Mouse (Mus musculus) limb, embryonic 12.5 days (tissue): ENCODE data around the gene Diaph3. TPM values are rescaled to one million over a fixed set of nuclear protein-coding genes. Genes with fewer than 3 reads are reported as not detected.

Experiments
- ATAC-seq: fragments of 200-750 bp; cut with Nextera tagmentation; 2 replicates; pipeline ENCODE4 v1.8.0; 2017; ENCODE audit warnings: low read depth, moderate TSS enrichment; ENCODE audit not compliant: insufficient number of reproducible peaks, insufficient read depth, low FRiP score, low TSS enrichment
- H3K27ac ChIP-seq: fragments of 300-500 bp; sonication (generic); 2 replicates; pipeline ENCODE4 v1.5.1; 2016; ENCODE audit warnings: mild to moderate bottlenecking, moderate library complexity
- H3K27me3 ChIP-seq: fragments of 300-500 bp; sonication (generic); 2 replicates; pipeline ENCODE4 v1.6.1; 2016; ENCODE audit warnings: mild to moderate bottlenecking, moderate library complexity
- H3K36me3 ChIP-seq: fragments of 300-500 bp; sonication (generic); 2 replicates; pipeline ENCODE4 v1.6.1; 2016; ENCODE audit warnings: mild to moderate bottlenecking, moderate library complexity
- H3K4me1 ChIP-seq: fragments of 300-500 bp; sonication (generic); replicated peaks from 2 replicates; pipeline ENCODE4 v1.6.1; 2016
- H3K4me2 ChIP-seq: fragments of 300-500 bp; sonication (generic); 2 replicates; pipeline ENCODE4 v1.6.1; 2016; ENCODE audit warnings: mild to moderate bottlenecking, moderate library complexity
- H3K4me3 ChIP-seq: fragments of 300-500 bp; sonication (generic); replicated peaks from 2 replicates; pipeline ENCODE4 v1.5.1; 2016; ENCODE audit warnings: mild to moderate bottlenecking
- H3K9ac ChIP-seq: fragments of 300-500 bp; sonication (generic); replicated peaks from 2 replicates; pipeline ENCODE4 v1.6.1; 2016; ENCODE audit warnings: mild to moderate bottlenecking, moderate library complexity
- H3K9me3 ChIP-seq: fragments of 300-500 bp; sonication (generic); 2 replicates; pipeline ENCODE4 v1.6.1; 2016; ENCODE audit warnings: mild to moderate bottlenecking, moderate library complexity
- WGBS: fragments of 180-500 bp; shearing (Covaris S2); methylation state at CpG from one replicate; pipeline ENCODE4 v1.1.7; 2016; 5-methylcytosine and 5-hydroxymethylcytosine counted together
- polyA plus RNA-seq: library from polyadenylated mRNA; unstranded; fragments of >200 nt; fragmentation: Nextera tagmentation; extraction: Ambion mirVana; gene quantifications from 2 replicates; pipeline ENCODE4 v1.2.1, GENCODE M21; 2016

Diaph3 gene
- polyA plus RNA-seq, 1 experiment from 2014 or later = 10.7 TPM

- no peak overlapping the region for H3K27ac ChIP-seq
- H3K27me3 ChIP-seq = no peaks in the 10 kb centered on the region
- WGBS = 45% methylated on average over 3 of the region's 3 CpGs
- H3K9ac ChIP-seq = no peak overlapping the region
- no peaks in the 10 kb centered on the region for H3K9me3 ChIP-seq
- no peaks in the 10 kb centered on the region for H3K36me3 ChIP-seq
- no peak for ATAC-seq
- no peak overlapping the region for H3K4me2 ChIP-seq
- no peaks in the 10 kb centered on the region for H3K4me1 ChIP-seq
- no peak overlapping the region for H3K4me3 ChIP-seq
Observed at GRCm38 (mm10) chr14:86936424-86936823, 204.6 kb downstream of the Diaph3 start.

- H3K4me3 ChIP-seq = no peak overlapping the region
- 84% methylated on average over 4 of the region's 4 CpGs for WGBS
- no peak for ATAC-seq
- no peaks in the 10 kb centered on the region for H3K9me3 ChIP-seq
- no peaks in the 10 kb centered on the region for H3K4me1 ChIP-seq
- no peaks in the 10 kb centered on the region for H3K27me3 ChIP-seq
- no peak overlapping the region for H3K27ac ChIP-seq
- no peaks in the 10 kb centered on the region for H3K36me3 ChIP-seq
- H3K4me2 ChIP-seq = no peak overlapping the region
- no peak overlapping the region for H3K9ac ChIP-seq
Observed at GRCm38 (mm10) chr14:86930763-86931162, 210.3 kb downstream of the Diaph3 start.

- no peaks in the 10 kb centered on the region for H3K27me3 ChIP-seq
- no peak for ATAC-seq
- 67% methylated on average over 7 of the region's 7 CpGs for WGBS
Observed at GRCm38 (mm10) chr14:86926827-86927226, 214.2 kb downstream of the Diaph3 start.

GRCm38 (mm10) chr14:86898898-86899297, 242.1 kb downstream of the Diaph3 start:
- no peak overlapping the region for H3K4me2 ChIP-seq
- no peaks in the 10 kb centered on the region for H3K9me3 ChIP-seq
- H3K36me3 ChIP-seq = 0 out of 2 replicates have a peak, but pooled peaks cover 5% of the 10 kb centered on the region
- H3K27me3 ChIP-seq = no peaks in the 10 kb centered on the region
- no peak overlapping the region for H3K4me3 ChIP-seq
- no peak overlapping the region for H3K9ac ChIP-seq
- no peaks in the 10 kb centered on the region for H3K4me1 ChIP-seq
- no peak for ATAC-seq
- no peak overlapping the region for H3K27ac ChIP-seq

More at GRCm38 (mm10) chr14:86926827-86927226, 214.2 kb downstream of the Diaph3 start:
- Histone ChIP-seq H3K4me2 (no peak overlapping the region), H3K9me3 (no peaks in the 10 kb centered on the region), H3K36me3 (no peaks in the 10 kb centered on the region), H3K9ac (no peak overlapping the region), H3K4me1 (no peaks in the 10 kb centered on the region), H3K27ac (no peak overlapping the region), H3K4me3 (no peak overlapping the region)

- H3K4me1 ChIP-seq = no peaks in the 10 kb centered on the region
Observed at GRCm38 (mm10) chr14:86889070-86889804, 251.8 kb downstream of the Diaph3 start.

GRCm38 (mm10) chr14:86885417-86886098, 255.5 kb downstream of the Diaph3 start:
- no peaks in the 10 kb centered on the region for H3K9me3 ChIP-seq
- no peaks in the 10 kb centered on the region for H3K4me1 ChIP-seq
- no peak for ATAC-seq
- no peak overlapping the region for H3K9ac ChIP-seq
- no peaks in the 10 kb centered on the region for H3K36me3 ChIP-seq
- H3K27ac ChIP-seq = no peak overlapping the region
- no peak overlapping the region for H3K4me2 ChIP-seq
- no peak overlapping the region for H3K4me3 ChIP-seq
- H3K27me3 ChIP-seq = no peaks in the 10 kb centered on the region
- WGBS = 87% methylated on average over 5 of the region's 5 CpGs

More at GRCm38 (mm10) chr14:86889070-86889804, 251.8 kb downstream of the Diaph3 start:
- no peaks in the 10 kb centered on the region for H3K27me3 ChIP-seq
- H3K4me2 ChIP-seq = no peak overlapping the region
- no peak for ATAC-seq
- whole genome bisulfite sequencing = 74% methylated on average over 3 of the region's 3 CpGs
- H3K9me3 ChIP-seq = no peaks in the 10 kb centered on the region
- no peak overlapping the region for H3K27ac ChIP-seq
- H3K36me3 ChIP-seq = 0 out of 2 replicates have a peak, but pooled peaks cover 3% of the 10 kb centered on the region
- H3K9ac ChIP-seq = no peak overlapping the region
- no peak overlapping the region for H3K4me3 ChIP-seq

- H3K36me3 ChIP-seq = no peaks in the 10 kb centered on the region
- no peaks in the 10 kb centered on the region for H3K9me3 ChIP-seq
- ATAC-seq = no peak
- no peaks in the 10 kb centered on the region for H3K4me1 ChIP-seq
- no peak overlapping the region for H3K4me3 ChIP-seq
- no peak overlapping the region for H3K9ac ChIP-seq
- H3K27me3 ChIP-seq = no peaks in the 10 kb centered on the region
- no peak overlapping the region for H3K4me2 ChIP-seq
- H3K27ac ChIP-seq = no peak overlapping the region
- WGBS = 91% methylated on average over 5 of the region's 5 CpGs
Observed at GRCm38 (mm10) chr14:86869536-86869935, 271.5 kb downstream of the Diaph3 start.

- Histone ChIP-seq H3K9me3 (no peaks in the 10 kb centered on the region), H3K4me3 (no peak overlapping the region), H3K4me1 (no peaks in the 10 kb centered on the region), H3K9ac (no peak overlapping the region), H3K27me3 (no peaks in the 10 kb centered on the region), H3K27ac (no peak overlapping the region), H3K36me3 (no peaks in the 10 kb centered on the region), H3K4me2 (no peak overlapping the region)
- ATAC-seq = no peak
- 79% methylated on average over 3 of the region's 3 CpGs for WGBS
Observed at GRCm38 (mm10) chr14:86867143-86867542, 273.9 kb downstream of the Diaph3 start.

GRCm38 (mm10) chr14:86864053-86864452, 277.0 kb downstream of the Diaph3 start:
- Histone ChIP-seq H3K27ac (no peak overlapping the region), H3K4me1 (no peaks in the 10 kb centered on the region), H3K36me3 (no peaks in the 10 kb centered on the region), H3K4me3 (no peak overlapping the region), H3K9me3 (no peaks in the 10 kb centered on the region), H3K9ac (no peak overlapping the region), H3K4me2 (no peak overlapping the region), H3K27me3 (no peaks in the 10 kb centered on the region)
- ATAC-seq = no peak
- WGBS = 90% methylated on average over 3 of the region's 3 CpGs

GRCm38 (mm10) chr14:86861277-86861946, 279.6 kb downstream of the Diaph3 start:
- Histone ChIP-seq H3K27me3 (no peaks in the 10 kb centered on the region), H3K4me3 (no peak overlapping the region), H3K4me1 (no peaks in the 10 kb centered on the region), H3K36me3 (no peaks in the 10 kb centered on the region), H3K4me2 (no peak overlapping the region), H3K9me3 (no peaks in the 10 kb centered on the region), H3K9ac (no peak overlapping the region), H3K27ac (no peak overlapping the region)
- 82% methylated on average over 11 of the region's 11 CpGs for WGBS
- ATAC-seq = no peak

GRCm38 (mm10) chr14:86847154-86847810, 293.8 kb downstream of the Diaph3 start:
- ATAC-seq = no peak
- no peaks in the 10 kb centered on the region for H3K27me3 ChIP-seq
- H3K36me3 ChIP-seq = no peaks in the 10 kb centered on the region
- H3K9ac ChIP-seq = no peak overlapping the region
- WGBS = 89% methylated on average over 4 of the region's 4 CpGs
- no peak overlapping the region for H3K27ac ChIP-seq
- no peaks in the 10 kb centered on the region for H3K9me3 ChIP-seq
- no peaks in the 10 kb centered on the region for H3K4me1 ChIP-seq
- no peak overlapping the region for H3K4me3 ChIP-seq
- no peak overlapping the region for H3K4me2 ChIP-seq
